Mouse (Mus musculus) regulatory T cell (primary cell): ENCODE measurements around the gene Pdcd1.

ENCODE experiments used
- in situ Hi-C: fragments of 300-600 bp; cut with MboI, MseI; formaldehyde crosslinking; loops from one replicate; pipeline ENCODE4 v1.15.1; 2025; ENCODE audit warnings: high pct_unique_total_duplicates

Gene Pdcd1

GRCm38 (mm10) chr1:94034984-94035743 is 17.2 kb downstream of the Pdcd1 start:
- in situ Hi-C loops: loop anchor here (5.0 to 25.0 kb wide), 3 partner anchors 42 to 1123 kb away; partner anchors contain the start of genes Ankmy1, Dusp28, Hdlbp and Rnpepl1

GRCm38 (mm10) chr1:94033075-94033602 is 19.2 kb downstream of the Pdcd1 start:
- in situ Hi-C loops: loop anchor here (5.0 to 25.0 kb wide), 3 partner anchors 44 to 1121 kb away; partner anchors contain the start of genes Ankmy1, Dusp28, Hdlbp and Rnpepl1

GRCm38 (mm10) chr1:94028741-94029140 is 23.6 kb downstream of the Pdcd1 start:
- in situ Hi-C loops: loop anchor here (25.0 kb wide), 2 partner anchors 541 to 1116 kb away; partner anchors contain the start of genes Ankmy1, Dusp28, Hdlbp and Rnpepl1

- in situ Hi-C loops: loop anchor here (25.0 kb wide), 2 partner anchors 540 to 1115 kb away; partner anchors contain the start of genes Ankmy1, Dusp28, Hdlbp and Rnpepl1
These were observed 24.7 kb downstream of the Pdcd1 start for GRCm38 (mm10) chr1:94027506-94028108.

- in situ Hi-C loops: no loop called here
These were observed 32.2 kb downstream of the Pdcd1 start, which contains the start of gene Neu4 for GRCm38 (mm10) chr1:94020151-94020550. Neu4 (plus strand) TSS chr1:94020451.

- in situ Hi-C loops: no loop called here
These were observed 40.7 kb downstream of the Pdcd1 start for GRCm38 (mm10) chr1:94011643-94012042.

GRCm38 (mm10) chr1:94008826-94009225 is 43.5 kb downstream of the Pdcd1 start:
- in situ Hi-C loops: loop anchor here (5.0 kb wide), 1 partner anchor 67 kb away; no protein-coding TSS in a partner anchor

GRCm38 (mm10) chr1:94005954-94006506 is 46.3 kb downstream of the Pdcd1 start:
- in situ Hi-C loops: loop anchor here (5.0 kb wide), 1 partner anchor 64 kb away; no protein-coding TSS in a partner anchor

- in situ Hi-C loops: no loop called here
These were observed 51.3 kb downstream of the Pdcd1 start for GRCm38 (mm10) chr1:94001023-94001422.

- in situ Hi-C loops: loop anchor here (5.0 kb wide), 1 partner anchor 69 kb away; no protein-coding TSS in a partner anchor
These were observed 60.9 kb downstream of the Pdcd1 start for GRCm38 (mm10) chr1:93991491-93991890.

- in situ Hi-C loops: loop anchor here (5.0 kb wide), 1 partner anchor 69 kb away; no protein-coding TSS in a partner anchor
These were observed 61.3 kb downstream of the Pdcd1 start for GRCm38 (mm10) chr1:93991068-93991467.

GRCm38 (mm10) chr1:93990209-93990608 is 62.1 kb downstream of the Pdcd1 start, which contains the start of gene Gal3st2c:
Gal3st2c (plus strand) TSS chr1:93990509.
- in situ Hi-C loops: loop anchor here (5.0 kb wide), 1 partner anchor 68 kb away; no protein-coding TSS in a partner anchor

GRCm38 (mm10) chr1:93988786-93989185 is 63.6 kb downstream of the Pdcd1 start:
- in situ Hi-C loops: loop anchor here (5.0 kb wide), 2 partner anchors 89 to 136 kb away; no protein-coding TSS in a partner anchor
